Mouse (Mus musculus) neural tube, embryonic 11.5 days (tissue): Measurements from ENCODE around the gene Mrpl3. TPM values are rescaled to one million over a fixed set of nuclear protein-coding genes. Genes with fewer than 3 reads are reported as not detected.

Experiments
- ATAC-seq: fragments of 200-750 bp; cut with Nextera tagmentation; 2 replicates; pipeline ENCODE4 v1.8.0; 2017; ENCODE audit warnings: moderate number of reproducible peaks, mild to moderate bottlenecking, moderate TSS enrichment, moderate library complexity; ENCODE audit not compliant: insufficient read depth, low FRiP score, low TSS enrichment
- DNase-seq: peaks from one replicate; pipeline ENCODE4 v3.0.0-alpha.2; 2015; ENCODE audit warnings: low spot score
- H3K27ac ChIP-seq: fragments of 300-500 bp; sonication (generic); 2 replicates; pipeline ENCODE4 v1.5.1; 2014; ENCODE audit warnings: low read depth, mild to moderate bottlenecking, low read length
- H3K27me3 ChIP-seq: fragments of 300-500 bp; sonication (generic); 2 replicates; pipeline ENCODE4 v1.6.1; 2014; ENCODE audit warnings: mild to moderate bottlenecking, low read length, mixed read lengths; ENCODE audit not compliant: control insufficient read depth, insufficient read depth
- H3K36me3 ChIP-seq: fragments of 300-500 bp; sonication (generic); 2 replicates; pipeline ENCODE4 v1.6.1; 2014; ENCODE audit warnings: mild to moderate bottlenecking, low read length, moderate library complexity, mixed read lengths; ENCODE audit not compliant: control insufficient read depth, insufficient read depth
- H3K4me1 ChIP-seq: fragments of 300-500 bp; sonication (generic); 2 replicates; pipeline ENCODE4 v1.6.1; 2014; ENCODE audit warnings: low read length, mixed read lengths; ENCODE audit not compliant: control insufficient read depth, insufficient read depth
- H3K4me2 ChIP-seq: fragments of 300-500 bp; sonication (generic); 2 replicates; pipeline ENCODE4 v1.6.1; 2014; ENCODE audit warnings: low read depth, mild to moderate bottlenecking, moderate library complexity
- H3K4me3 ChIP-seq: fragments of 300-500 bp; sonication (generic); 2 replicates; pipeline ENCODE4 v1.5.1; 2014; ENCODE audit warnings: low read depth, low read length
- H3K9ac ChIP-seq: fragments of 300-500 bp; sonication (generic); 2 replicates; pipeline ENCODE4 v1.6.1; 2014; ENCODE audit warnings: mild to moderate bottlenecking, low read length
- H3K9me3 ChIP-seq: fragments of 300-500 bp; sonication (generic); 2 replicates; pipeline ENCODE4 v1.6.1; 2016; ENCODE audit warnings: low read length; ENCODE audit not compliant: control insufficient read depth
- WGBS: fragments of 180-500 bp; shearing (Covaris S2); extraction: QIAGEN DNeasy Blood & Tissue Kit; methylation state at CpG from one replicate; pipeline ENCODE4 v1.1.7; 2014; 5-methylcytosine and 5-hydroxymethylcytosine counted together
- polyA plus RNA-seq: library from polyadenylated mRNA; unstranded; fragments of >200 nt; fragmentation: Nextera tagmentation; extraction: Ambion mirVana; gene quantifications from 2 replicates; pipeline ENCODE4 v1.2.1, GENCODE M21; 2014

Mrpl3 gene
- polyA plus RNA-seq, result 119 and 123 TPM in 2 replicates

DNA sequence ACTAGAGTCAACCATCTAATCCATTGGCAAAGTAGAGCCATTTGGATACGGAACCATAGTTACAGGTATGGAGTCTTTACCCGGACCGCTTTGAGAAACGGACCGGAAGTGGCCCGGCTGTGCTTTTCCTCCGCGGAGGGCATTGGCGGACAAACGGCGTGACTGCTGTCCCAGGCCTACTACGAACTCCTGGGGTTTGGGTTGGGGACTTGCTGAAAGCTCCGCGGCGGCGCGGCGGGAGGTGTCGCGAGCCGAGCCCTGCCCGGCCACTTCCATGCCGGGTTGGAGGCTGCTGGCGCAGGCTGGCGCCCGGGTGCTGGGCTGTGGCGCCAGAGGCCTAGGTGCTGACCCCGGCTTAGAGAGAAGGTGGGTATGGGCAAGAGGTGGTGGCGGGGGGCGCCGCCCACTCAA is at the start of gene Mrpl3:
TSS of gene Mrpl3 (plus strand) at position 93 of the 411 bp plus-strand sequence.
- no peak within 1 kb of the TSS for H3K27ac ChIP-seq
- peak within 1 kb of the TSS; percentile 61 for H3K4me2 ChIP-seq
- ATAC-seq (peak; percentile 87), DNase-seq (peak; percentile 89)
- H3K27me3 ChIP-seq, result no peaks in the 10 kb centered on the region
- H3K4me1 ChIP-seq, result peaks cover 2% of the 10 kb centered on the region; the same call in 1 of the 2 replicates
- WGBS, result under 1% methylated on average over 31 of the region's 31 CpGs
- H3K36me3 ChIP-seq, result peaks cover 4% of the 10 kb centered on the region; the same call in 1 of the 2 replicates
- peak within 1 kb of the TSS; percentile 87 for H3K9ac ChIP-seq
- peak within 1 kb of the TSS; percentile 80 for H3K4me3 ChIP-seq
- no peaks in the 10 kb centered on the region for H3K9me3 ChIP-seq

DNA sequence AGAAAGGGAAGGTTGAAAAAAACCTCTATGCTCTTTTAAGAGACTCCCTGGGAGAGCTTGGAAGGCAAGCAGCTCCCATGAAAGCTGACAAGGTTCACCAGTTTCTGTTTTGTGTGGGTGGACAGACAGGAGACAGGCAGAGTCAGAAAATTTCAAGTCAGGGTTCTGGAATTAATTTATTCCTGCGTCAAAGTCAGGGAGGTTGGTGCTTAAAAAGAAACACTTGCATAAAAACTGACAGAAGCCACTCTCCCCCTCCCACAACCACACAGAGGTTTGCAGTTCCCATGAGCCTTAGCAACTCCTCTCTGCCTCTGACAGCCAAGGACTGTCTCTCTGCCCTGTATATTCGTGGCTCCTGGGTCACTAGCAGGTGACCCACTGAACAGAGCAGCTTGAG is 42.3 kb upstream of the Mrpl3 start:
- WGBS, result 31% methylated on average over 2 of the region's 2 CpGs
- H3K9me3 ChIP-seq, result no peaks in the 10 kb centered on the region

GRCm38 (mm10) chr9:105018186-105018585 is 34.9 kb upstream of the Mrpl3 start:
- H3K36me3 ChIP-seq, result no peaks in the 10 kb centered on the region

More for the DNA sequence above, 42.3 kb upstream of the Mrpl3 start:
- H3K27me3 ChIP-seq, result no peaks in the 10 kb centered on the region
- no peak overlapping the region for H3K4me3 ChIP-seq
- H3K27ac ChIP-seq, result no peak overlapping the region
- H3K4me1 ChIP-seq, result no peaks in the 10 kb centered on the region
- no peaks in the 10 kb centered on the region for H3K36me3 ChIP-seq
- no peak overlapping the region for H3K4me2 ChIP-seq
- ATAC-seq (no peak), DNase-seq (no peak)
- H3K9ac ChIP-seq, result no peak overlapping the region

GRCm38 (mm10) chr9:105028311-105028710 is 24.7 kb upstream of the Mrpl3 start:
- no peak overlapping the region for H3K4me3 ChIP-seq
- H3K9me3 ChIP-seq, result no peaks in the 10 kb centered on the region
- no peaks in the 10 kb centered on the region for H3K4me1 ChIP-seq
- no peak overlapping the region for H3K4me2 ChIP-seq
- 80% methylated on average over 3 of the region's 3 CpGs for WGBS
- H3K27me3 ChIP-seq, result no peaks in the 10 kb centered on the region
- no peak overlapping the region for H3K27ac ChIP-seq
- no peaks in the 10 kb centered on the region for H3K36me3 ChIP-seq
- DNase-seq, result no peak
- no peak overlapping the region for H3K9ac ChIP-seq
- no peak for ATAC-seq

More at GRCm38 (mm10) chr9:105018186-105018585, 34.9 kb upstream of the Mrpl3 start:
- no peaks in the 10 kb centered on the region for H3K4me1 ChIP-seq
- H3K4me3 ChIP-seq, result no peak overlapping the region
- no peak overlapping the region for H3K9ac ChIP-seq
- no peaks in the 10 kb centered on the region for H3K27me3 ChIP-seq
- no peak overlapping the region for H3K27ac ChIP-seq
- ATAC-seq (no peak), DNase-seq (no peak)
- H3K9me3 ChIP-seq, result no peaks in the 10 kb centered on the region
- WGBS, result 90% methylated on average over 7 of the region's 7 CpGs
- no peak overlapping the region for H3K4me2 ChIP-seq

- H3K27me3 ChIP-seq, result no peaks in the 10 kb centered on the region
- no peaks in the 10 kb centered on the region for H3K36me3 ChIP-seq
- DNase-seq (no peak), ATAC-seq (no peak)
- H3K9me3 ChIP-seq, result no peaks in the 10 kb centered on the region
- 92% methylated on average over 9 of the region's 9 CpGs for WGBS
- H3K27ac ChIP-seq, result no peak overlapping the region
- no peaks in the 10 kb centered on the region for H3K4me1 ChIP-seq
- H3K4me2 ChIP-seq, result no peak overlapping the region
- no peak overlapping the region for H3K9ac ChIP-seq
- no peak overlapping the region for H3K4me3 ChIP-seq
Measured at GRCm38 (mm10) chr9:105032572-105032971, 20.5 kb upstream of the Mrpl3 start.

- Histone ChIP-seq H3K9ac (no peak overlapping the region), H3K27ac (no peak overlapping the region), H3K36me3 (no peaks in the 10 kb centered on the region), H3K4me3 (no peak overlapping the region), H3K4me1 (no peaks in the 10 kb centered on the region), H3K4me2 (no peak overlapping the region), H3K27me3 (no peaks in the 10 kb centered on the region), H3K9me3 (no peaks in the 10 kb centered on the region)
- WGBS, result 91% methylated on average over 7 of the region's 7 CpGs
- DNase-seq (no peak), ATAC-seq (no peak)
Measured at GRCm38 (mm10) chr9:105033641-105034040, 19.4 kb upstream of the Mrpl3 start.

GRCm38 (mm10) chr9:105037847-105038246 is 15.2 kb upstream of the Mrpl3 start:
- H3K36me3 ChIP-seq, result no peaks in the 10 kb centered on the region
- no peak overlapping the region for H3K27ac ChIP-seq
- H3K9me3 ChIP-seq, result no peaks in the 10 kb centered on the region
- H3K9ac ChIP-seq, result no peak overlapping the region
- H3K4me2 ChIP-seq, result no peak overlapping the region
- no peak for ATAC-seq
- H3K4me1 ChIP-seq, result no peaks in the 10 kb centered on the region
- no peak overlapping the region for H3K4me3 ChIP-seq
- 83% methylated on average over 3 of the region's 3 CpGs for WGBS
- DNase-seq, result no peak
- no peaks in the 10 kb centered on the region for H3K27me3 ChIP-seq

DNA sequence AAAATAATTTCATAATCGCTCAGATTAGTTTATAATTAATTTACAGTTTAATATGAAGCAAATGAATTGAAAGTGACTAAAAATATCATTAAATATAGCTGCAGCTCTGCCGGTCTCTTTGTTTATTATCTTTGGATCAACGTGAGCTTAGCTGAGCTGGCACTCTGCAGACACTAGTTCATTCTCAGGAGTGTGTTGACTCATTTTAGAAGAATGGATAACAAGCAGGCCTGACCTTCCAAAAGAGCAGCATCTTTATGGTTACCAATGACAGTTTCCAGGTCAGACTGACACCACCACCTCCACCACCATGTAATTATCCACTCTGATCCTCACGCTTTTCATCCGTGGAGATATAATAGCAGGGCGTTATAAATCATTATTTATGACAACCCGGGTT is 7.0 kb upstream of the Mrpl3 start:
- no peaks in the 10 kb centered on the region for H3K9me3 ChIP-seq
- no peak for ATAC-seq
- no peaks in the 10 kb centered on the region for H3K36me3 ChIP-seq
- H3K4me1 ChIP-seq, result no peaks in the 10 kb centered on the region
- no peak overlapping the region for H3K4me2 ChIP-seq
- no peak overlapping the region for H3K4me3 ChIP-seq
- 79% methylated on average over 7 of the region's 7 CpGs for WGBS
- no peaks in the 10 kb centered on the region for H3K27me3 ChIP-seq
- no peak overlapping the region for H3K27ac ChIP-seq
- no peak overlapping the region for H3K9ac ChIP-seq
- no peak for DNase-seq

DNA sequence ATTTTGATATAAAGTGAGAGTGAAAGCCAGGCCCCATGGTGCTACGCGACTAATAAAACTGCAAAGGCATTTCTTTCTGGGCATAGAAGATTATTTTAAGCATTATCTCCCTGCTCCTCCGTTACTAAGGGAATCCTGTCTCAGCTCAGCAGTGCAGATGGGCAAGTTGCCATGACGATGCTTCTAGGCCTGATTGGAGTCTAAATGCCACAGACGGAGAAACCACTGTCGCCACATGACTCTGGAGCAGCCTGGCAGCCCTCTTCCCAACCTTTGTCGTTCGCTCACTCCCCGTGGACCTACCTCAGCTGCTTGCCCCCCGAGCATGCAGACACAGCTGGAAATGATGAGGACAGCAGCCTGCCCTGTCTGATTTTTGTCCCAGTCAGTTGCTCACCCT is 4.7 kb upstream of the Mrpl3 start:
- whole genome bisulfite sequencing, result 64% methylated on average over 10 of the region's 10 CpGs
- Histone ChIP-seq H3K27ac (no peak overlapping the region), H3K4me1 (no peaks in the 10 kb centered on the region), H3K4me2 (no peak overlapping the region), H3K9me3 (no peaks in the 10 kb centered on the region), H3K9ac (no peak overlapping the region), H3K36me3 (no peaks in the 10 kb centered on the region), H3K4me3 (no peak overlapping the region), H3K27me3 (no peaks in the 10 kb centered on the region)
- no peak for ATAC-seq
- DNase-seq, result no peak
